Mouse (Mus musculus): ENCODE data around the gene Gtf2e1.

Gtf2e1 gene

GRCm38 (mm10) chr16:37539611-37540580, at the start of gene Gtf2e1, which contains the start of gene Rabl3:
TSS of gene Gtf2e1 (minus strand) at chr16:37539789.
TSS of gene Rabl3 (plus strand) at chr16:37539885.
- peak; percentile 95 to 96 for DNase-seq (ENCODE audit: low spot score in 2 of 2)

GRCm38 (mm10) chr16:37585129-37585563, 45.6 kb upstream of the Gtf2e1 start:
- DNase-seq (ENCODE audit: low spot score in 2 of 2): no peak

DNA sequence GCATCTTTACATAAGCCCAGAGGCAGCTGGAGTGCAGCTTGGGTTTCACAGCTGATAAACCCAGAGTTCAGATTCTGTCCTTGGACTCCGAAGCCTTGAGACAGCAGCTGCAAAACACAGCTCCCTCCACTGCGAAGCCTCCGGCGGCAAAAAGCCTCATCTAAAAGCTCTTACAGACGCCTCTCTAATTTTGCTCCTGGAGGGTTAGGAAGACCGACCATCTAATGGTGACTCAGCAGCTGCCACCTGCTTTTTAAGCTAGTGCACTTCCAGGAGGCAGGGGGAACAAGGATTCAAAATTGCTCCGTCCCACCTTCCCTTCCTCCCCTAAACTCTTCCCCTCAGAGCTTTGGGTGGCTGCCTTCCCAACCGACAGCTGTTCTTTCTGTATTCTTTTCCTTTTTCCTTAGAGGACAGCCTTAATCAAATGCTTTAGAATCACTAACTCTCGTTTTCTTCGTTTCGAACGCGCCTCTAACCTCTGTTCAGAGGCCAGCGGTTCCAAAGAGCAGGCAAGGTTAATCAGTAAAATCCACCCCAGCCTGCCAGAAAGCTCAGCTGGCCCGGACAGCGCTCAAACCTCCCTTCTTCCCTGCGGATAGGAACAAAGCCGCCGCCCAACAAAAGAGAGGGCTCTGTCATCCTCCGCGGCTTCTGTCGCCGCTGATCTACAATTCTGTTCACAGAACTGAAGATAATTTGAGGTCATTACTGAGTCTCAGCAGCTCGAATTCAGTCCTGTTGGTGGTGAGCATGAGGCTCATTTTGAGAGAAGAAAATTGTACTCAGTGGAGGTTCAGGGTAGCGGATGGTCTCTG, 44.8 kb upstream of the Gtf2e1 start:
- peak in 1 of 2 experiments; percentile 29 for DNase-seq (ENCODE audit: low spot score in 2 of 2)

DNA sequence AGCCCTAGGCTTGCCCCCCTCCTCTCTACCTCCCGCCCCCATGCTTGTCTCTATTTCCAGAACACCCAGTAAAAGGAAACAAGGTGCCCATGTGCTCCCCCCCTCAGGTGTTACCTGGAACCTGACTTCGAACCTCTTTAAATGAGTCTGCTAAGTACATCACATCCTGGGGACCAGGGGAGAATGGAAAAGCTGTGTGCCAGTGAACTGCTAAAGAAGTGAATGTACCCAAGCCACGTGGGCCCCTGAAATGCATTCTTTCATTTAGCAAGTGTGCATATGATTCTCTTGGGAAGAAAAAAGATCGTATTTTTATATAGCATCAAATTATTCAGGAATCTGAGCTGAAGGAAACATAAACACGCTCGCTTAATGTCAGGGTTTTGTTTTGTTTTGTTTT, 44.2 kb upstream of the Gtf2e1 start:
- no peak for DNase-seq (ENCODE audit: low spot score in 2 of 2)

DNA sequence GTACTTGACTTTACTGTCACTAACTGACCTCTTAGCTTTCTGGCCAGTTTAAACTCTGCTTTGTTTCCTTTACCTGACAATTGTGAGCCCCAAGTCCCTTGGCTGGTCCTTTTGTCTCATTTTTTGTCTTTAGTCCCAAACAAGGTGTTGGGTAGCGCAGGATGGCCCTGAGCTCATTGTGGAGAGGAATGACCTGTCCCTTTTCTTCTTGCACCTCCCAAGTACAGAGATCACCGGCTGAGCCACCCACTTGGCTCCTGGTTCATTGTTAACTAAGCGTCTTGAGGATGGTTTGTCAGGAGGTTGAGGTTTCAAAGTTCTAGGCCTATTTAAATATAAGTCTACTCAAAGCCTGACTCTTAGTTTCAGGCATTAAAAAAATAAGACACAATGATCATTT, 43.7 kb upstream of the Gtf2e1 start:
- DNase-seq (ENCODE audit: low spot score in 2 of 2): no peak

- no peak for DNase-seq (ENCODE audit: low spot score in 2 of 2)
Observed at GRCm38 (mm10) chr16:37581901-37582300, 42.3 kb upstream of the Gtf2e1 start.

- no peak for DNase-seq (ENCODE audit: low spot score in 2 of 2)
Observed at GRCm38 (mm10) chr16:37580651-37581050, 41.1 kb upstream of the Gtf2e1 start.

- DNase-seq (ENCODE audit: low spot score in 2 of 2): no peak
Observed at GRCm38 (mm10) chr16:37579994-37580393, 40.4 kb upstream of the Gtf2e1 start, which contains the start of gene Hgd. TSS of gene Hgd (plus strand) at chr16:37580153.

- no peak for DNase-seq (ENCODE audit: low spot score in 2 of 2)
Observed at GRCm38 (mm10) chr16:37579591-37579990, 40.0 kb upstream of the Gtf2e1 start.

GRCm38 (mm10) chr16:37575325-37575724, 35.7 kb upstream of the Gtf2e1 start:
- DNase-seq (ENCODE audit: low spot score in 2 of 2): no peak

DNA sequence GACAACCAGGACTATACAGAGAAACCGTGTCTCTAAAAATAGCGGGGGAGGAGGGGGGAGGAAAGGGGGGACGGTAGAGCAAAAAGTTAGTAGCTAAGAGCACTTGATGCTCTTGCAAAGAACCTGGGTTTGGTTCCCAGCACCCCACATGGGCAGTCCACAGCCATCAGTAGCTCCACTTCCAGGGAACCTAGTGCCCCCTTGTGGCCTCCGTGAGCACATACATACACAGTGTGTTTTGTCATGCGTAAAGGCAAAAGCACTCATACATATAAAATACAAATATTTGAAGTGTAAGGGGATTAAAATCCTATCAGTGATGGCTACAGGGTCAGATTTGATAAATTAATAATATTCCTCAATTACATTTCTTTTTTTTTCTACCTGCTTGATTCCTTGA, 33.5 kb upstream of the Gtf2e1 start:
- no peak for DNase-seq (ENCODE audit: low spot score in 2 of 2)

DNA sequence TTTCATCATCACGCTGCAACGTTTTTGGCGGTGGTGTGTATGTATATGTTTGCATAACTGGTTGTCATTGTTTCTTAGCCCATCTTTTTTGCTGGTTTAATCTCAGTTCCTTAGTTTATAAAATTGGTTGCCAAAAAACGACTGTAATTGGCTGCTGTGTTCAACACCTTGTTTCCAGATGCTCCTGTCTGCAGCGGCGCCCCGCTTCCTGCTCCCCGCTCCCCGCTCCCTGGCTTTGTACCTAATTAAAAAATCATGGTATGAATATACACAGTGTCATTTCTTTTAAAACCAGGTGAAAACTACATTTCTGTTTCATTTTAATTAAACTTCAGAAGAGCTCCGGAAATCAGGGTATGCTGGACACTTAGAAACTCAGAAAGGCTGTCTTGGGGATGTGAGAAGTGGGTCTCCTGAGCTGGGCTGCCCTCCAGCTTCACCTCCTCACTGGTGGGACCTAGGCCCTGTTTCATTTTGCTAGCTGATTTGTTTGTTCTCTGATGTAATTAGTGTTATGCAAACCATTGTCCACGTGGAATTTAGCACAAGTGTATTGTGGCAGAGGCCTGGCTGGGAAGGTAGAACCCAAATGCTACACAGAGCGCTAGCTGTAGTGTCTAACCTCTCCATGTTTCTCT, 32.6 kb upstream of the Gtf2e1 start:
- DNase-seq (ENCODE audit: low spot score in 2 of 2): no peak

- no peak for DNase-seq (ENCODE audit: low spot score in 2 of 2)
Observed at GRCm38 (mm10) chr16:37571554-37571953, 32.0 kb upstream of the Gtf2e1 start.

DNA sequence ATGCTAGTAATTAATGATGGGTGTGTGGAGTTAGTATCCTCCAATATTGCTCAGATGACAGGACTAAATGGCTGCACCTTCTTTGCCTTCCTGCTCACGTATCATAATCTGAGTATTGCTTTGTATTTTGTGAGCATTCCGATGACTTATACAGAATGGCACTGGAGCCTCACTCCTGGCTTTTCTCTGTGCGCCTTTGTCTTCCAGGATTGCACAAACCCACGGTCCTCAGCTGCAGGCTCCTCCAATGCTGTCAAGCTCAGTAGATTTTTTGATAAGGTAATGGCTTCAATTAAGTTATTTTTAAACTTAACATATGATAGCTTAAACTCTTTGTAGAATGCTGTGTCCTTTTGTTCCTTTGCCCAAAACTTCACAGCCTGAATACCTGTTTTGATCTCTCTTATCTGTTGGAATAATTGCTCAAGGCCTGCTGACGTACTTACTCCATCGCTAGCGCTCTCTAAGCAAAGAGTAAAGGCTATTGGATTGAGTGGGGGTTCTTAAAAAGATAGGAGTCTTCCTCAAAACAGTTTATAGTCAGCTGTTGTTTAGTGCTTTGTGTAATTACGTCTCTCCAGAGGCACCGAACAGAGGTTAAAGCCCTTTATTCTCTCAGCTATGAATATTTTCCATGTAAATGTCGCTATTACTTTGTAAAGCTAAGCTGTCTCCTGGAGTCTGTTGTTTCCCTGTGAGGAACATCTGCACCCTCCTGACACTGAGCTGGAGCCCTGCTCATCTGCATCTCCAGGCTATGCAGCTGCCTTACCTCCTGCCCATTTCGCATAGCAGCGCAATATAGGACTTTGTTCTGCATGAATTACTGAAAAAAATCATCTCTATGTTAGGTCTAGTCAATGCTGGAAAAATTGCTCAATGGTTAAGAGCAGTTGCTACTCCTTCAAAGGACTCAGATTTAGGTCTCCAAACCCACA, 27.8 kb upstream of the Gtf2e1 start:
- DNase-seq (ENCODE audit: low spot score in 2 of 2): no peak

DNA sequence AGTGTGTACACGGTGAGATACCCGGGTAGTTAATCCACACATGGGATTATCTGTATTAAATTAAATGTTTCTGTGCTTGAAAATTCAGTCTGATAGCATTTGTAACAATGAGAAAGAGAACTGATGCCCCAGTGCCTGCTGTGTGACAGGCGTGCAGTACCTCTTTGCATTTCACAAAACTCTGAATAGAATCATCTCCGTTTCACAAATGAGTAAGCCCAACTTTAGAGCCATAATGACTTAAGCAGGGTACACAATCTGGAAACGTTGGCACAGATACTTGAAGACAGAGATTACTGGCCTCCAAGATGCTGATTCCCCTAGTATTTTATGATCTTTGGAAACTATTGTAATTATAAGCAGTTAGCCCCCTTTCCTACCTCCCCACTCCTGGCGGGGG, 26.5 kb upstream of the Gtf2e1 start:
- DNase-seq (ENCODE audit: low spot score in 2 of 2): no peak

DNA sequence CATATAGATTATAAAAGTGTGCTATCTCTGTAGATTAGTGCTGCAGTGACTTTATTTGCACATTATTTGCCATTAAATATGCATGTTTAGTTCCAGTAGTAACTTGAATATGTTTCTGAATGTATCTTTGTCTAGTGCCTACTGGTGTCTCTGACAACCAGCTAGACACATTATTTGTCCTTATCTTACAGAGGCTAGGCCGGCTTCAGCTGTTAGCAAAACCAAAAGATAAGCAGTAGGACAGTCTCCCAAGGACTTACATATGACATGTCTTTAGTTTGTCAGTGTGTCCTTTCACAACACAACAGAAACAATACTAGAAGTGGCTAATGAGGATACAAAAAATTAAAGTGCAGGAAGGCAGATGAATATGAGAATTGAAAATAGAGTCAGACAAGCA, 25.5 kb upstream of the Gtf2e1 start:
- DNase-seq (ENCODE audit: low spot score in 2 of 2): no peak

- no peak for DNase-seq (ENCODE audit: low spot score in 2 of 2)
Observed at GRCm38 (mm10) chr16:37562961-37563360, 23.4 kb upstream of the Gtf2e1 start.

DNA sequence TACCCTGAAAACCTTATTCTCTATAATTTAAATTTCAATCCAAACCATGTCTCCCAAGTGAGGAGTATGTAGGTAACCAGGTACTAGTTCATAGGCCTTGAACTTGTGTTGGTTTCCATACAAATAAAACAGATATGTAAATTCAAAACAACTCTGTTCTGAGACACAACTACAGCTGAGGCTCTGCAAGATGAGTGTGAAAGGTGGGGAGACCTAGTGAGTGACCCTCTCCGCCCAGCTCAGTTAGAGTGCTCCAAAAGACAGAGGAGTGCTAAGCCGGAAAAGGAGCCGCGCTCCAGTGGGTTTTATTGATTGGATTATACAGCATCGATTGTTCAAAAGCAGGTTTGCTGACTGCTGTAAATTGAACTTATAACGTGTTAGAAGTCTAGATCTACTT, 22.8 kb upstream of the Gtf2e1 start:
- DNase-seq (ENCODE audit: low spot score in 2 of 2): no peak

- DNase-seq (ENCODE audit: low spot score in 2 of 2): no peak
Observed at GRCm38 (mm10) chr16:37552824-37553223, 13.2 kb upstream of the Gtf2e1 start.

DNA sequence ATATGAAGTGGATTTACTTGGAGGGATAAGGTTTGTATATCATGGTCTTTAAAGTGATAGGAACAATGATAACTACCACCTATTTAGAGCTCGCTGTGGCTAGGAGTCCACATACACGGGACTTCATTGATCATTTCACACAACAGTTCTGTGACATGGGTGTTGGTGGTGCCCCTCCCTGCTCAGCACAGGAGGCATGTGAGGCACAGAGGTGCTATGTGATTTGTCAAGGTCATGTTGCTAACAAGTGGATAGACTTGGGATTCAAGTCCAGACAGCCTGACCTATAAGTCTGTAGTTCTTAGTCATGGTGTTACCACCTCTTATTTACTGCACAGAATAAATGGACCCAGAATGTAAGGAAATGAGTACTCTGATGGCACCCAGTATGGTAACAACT, 11.4 kb upstream of the Gtf2e1 start:
- no peak for DNase-seq (ENCODE audit: low spot score in 2 of 2)

DNA sequence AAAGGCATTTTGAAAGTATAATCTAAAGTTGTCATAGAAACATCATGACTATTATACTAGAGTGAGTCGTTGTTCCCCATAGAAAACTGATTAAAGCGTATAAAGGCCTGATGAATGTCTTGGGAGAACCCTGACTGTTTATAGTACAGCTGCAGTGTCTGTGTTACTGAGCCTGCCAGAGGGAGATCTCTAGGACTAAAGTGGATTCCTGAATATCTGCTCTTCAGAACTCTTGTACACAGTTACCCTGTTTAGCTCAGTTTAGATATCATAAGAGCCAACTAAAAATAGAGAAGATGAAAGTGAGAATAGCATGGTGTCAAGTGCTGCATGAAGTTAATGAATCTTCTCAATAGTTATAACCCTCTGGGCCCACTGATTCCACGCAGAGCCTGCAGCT, 10.7 kb upstream of the Gtf2e1 start:
- DNase-seq (ENCODE audit: low spot score in 2 of 2): no peak
